Mouse (Mus musculus) embryonic fibroblast, embryonic 13.5 days (primary cell): ENCODE measurements around the gene Dnmt3a.

Experiments
- CTCF ChIP-seq: IDR thresholded peaks from 2 replicates; pipeline ENCODE4 v1.5.1; 2011; ENCODE audit warnings: mild to moderate bottlenecking, control low read depth, low read length, moderate library complexity, borderline replicate concordance; ENCODE audit not compliant: insufficient read depth
- POLR2A ChIP-seq: IDR thresholded peaks from 2 replicates; pipeline ENCODE4 v1.6.1; 2011; ENCODE audit warnings: low read depth, mild to moderate bottlenecking, control low read depth, low read length, moderate library complexity

DNA sequence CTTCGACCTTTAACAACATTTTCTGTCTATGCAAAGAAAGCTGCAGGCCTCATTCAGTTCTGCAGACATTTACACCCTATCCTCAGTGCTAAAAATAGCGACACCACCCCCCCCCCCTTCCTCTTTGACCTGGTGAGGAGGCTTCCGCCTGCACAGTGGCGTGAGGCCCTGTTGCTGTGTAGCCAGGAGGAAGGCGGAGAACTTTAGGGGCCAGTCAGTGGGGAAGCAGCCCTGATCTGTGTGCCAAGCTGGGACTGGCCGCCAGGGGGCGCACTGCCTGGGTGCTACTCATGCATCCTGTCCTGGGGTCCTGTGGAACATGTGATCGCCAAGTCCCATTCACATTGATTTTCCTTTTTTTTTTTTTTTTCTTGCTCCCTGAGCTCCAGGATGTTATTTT lies 24.3 kb upstream of the Dnmt3a start:
- TF ChIP-seq CTCF (peak; percentile 97), POLR2A (no peak)
